Mouse (Mus musculus) adrenal gland, adult 2 months (tissue): Measurements from ENCODE around the gene Mrps26. TPM values are rescaled to one million over a fixed set of nuclear protein-coding genes. Genes with fewer than 3 reads are reported as not detected.

Source experiments
- DNase-seq: peaks from one replicate; pipeline ENCODE4 v3.0.0; 2021
- microRNA-seq, 2 experiments: library from miRNA; unstranded; fragments of <30 nt; microRNA quantifications; one replicate each; pipeline ENCODE4 v1.2.0; 2021
- polyA plus RNA-seq: library from polyadenylated mRNA; depleted of rRNA; stranded (reverse); fragments of >200 nt; gene quantifications from 2 replicates; pipeline ENCODE4 v1.2.3, GENCODE M21; 2012; rRNA removed
- total RNA-seq, 2 experiments: library from RNA; stranded (reverse); gene quantifications; 2 replicates each; pipeline ENCODE4 v1.2.3; 2021

Gene Mrps26
- total and polyA plus RNA-seq, 3 experiments = 51.8 to 148 (median 67.1) TPM

GRCm38 (mm10) chr2:130576564-130576963 lies 13.0 kb downstream of the Mrps26 start:
- peak; percentile 27 for DNase-seq

GRCm38 (mm10) chr2:130577021-130577420 lies 13.5 kb downstream of the Mrps26 start:
- no peak for DNase-seq

GRCm38 (mm10) chr2:130577632-130578031 lies 14.1 kb downstream of the Mrps26 start:
- DNase-seq = peak; percentile 73

GRCm38 (mm10) chr2:130578148-130578547 lies 14.6 kb downstream of the Mrps26 start:
- peak; percentile 85 for DNase-seq

GRCm38 (mm10) chr2:130579791-130580190 lies 16.2 kb downstream of the Mrps26 start:
- no peak for DNase-seq

- no peak for DNase-seq
Measured at GRCm38 (mm10) chr2:130581201-130581600, 17.7 kb downstream of the Mrps26 start.

GRCm38 (mm10) chr2:130582552-130582951 lies 19.0 kb downstream of the Mrps26 start, which contains the start of gene Avp:
Gene Avp (minus strand): TSS chr2:130582554.
- no peak for DNase-seq

GRCm38 (mm10) chr2:130583902-130584560 lies 20.5 kb downstream of the Mrps26 start:
- peak; percentile 46 for DNase-seq

- DNase-seq = no peak
Measured at GRCm38 (mm10) chr2:130586016-130586415, 22.5 kb downstream of the Mrps26 start.

- DNase-seq = no peak
Measured at GRCm38 (mm10) chr2:130588373-130588772, 24.8 kb downstream of the Mrps26 start.

GRCm38 (mm10) chr2:130589157-130589556 lies 25.6 kb downstream of the Mrps26 start:
- no peak for DNase-seq

GRCm38 (mm10) chr2:130589761-130590160 lies 26.2 kb downstream of the Mrps26 start:
- no peak for DNase-seq

GRCm38 (mm10) chr2:130591016-130591415 lies 27.5 kb downstream of the Mrps26 start:
- no peak for DNase-seq

GRCm38 (mm10) chr2:130595596-130595995 lies 32.1 kb downstream of the Mrps26 start:
- DNase-seq = no peak

GRCm38 (mm10) chr2:130597601-130598010 lies 34.1 kb downstream of the Mrps26 start:
- no peak for DNase-seq

- DNase-seq = no peak
Measured at GRCm38 (mm10) chr2:130598399-130598798, 34.9 kb downstream of the Mrps26 start.

GRCm38 (mm10) chr2:130602195-130602594 lies 38.7 kb downstream of the Mrps26 start:
- no peak for DNase-seq

GRCm38 (mm10) chr2:130613091-130613490 lies 49.5 kb downstream of the Mrps26 start:
- DNase-seq = peak; percentile 32

Small RNA genes within 50 kb of the gene (microRNA-seq; reads per million reads assigned to microRNA genes)
- 0 reads per million in 2 experiments for gene Gm23876

Other genes starting within 250 kb of the Mrps26 start
- 1 to 10 TPM; 5.0 to 7.7 TPM for gene Cpxm1, start 166.2 kb upstream of the Mrps26 start, total RNA-seq
- gene Cpxm1, start 166.2 kb upstream of the Mrps26 start, polyA plus RNA-seq = 8.8 and 10.5 TPM in 2 replicates
- not detected for gene Gm28372, start 158.5 kb upstream of the Mrps26 start, total RNA-seq
- gene Gm28372, start 158.5 kb upstream of the Mrps26 start, polyA plus RNA-seq = not detected in 2 replicates
- gene 1700020A23Rik, start 158.5 kb upstream of the Mrps26 start, total RNA-seq = 1 to 10 TPM in 1 of 2 experiments, not detected in 1; 1.0 TPM
- not detected in 2 replicates for gene 1700020A23Rik, start 158.5 kb upstream of the Mrps26 start, polyA plus RNA-seq
- not detected for gene Tmem239, start 157.3 kb upstream of the Mrps26 start, total RNA-seq
- gene Tmem239, start 157.3 kb upstream of the Mrps26 start, polyA plus RNA-seq = 0.08 TPM in 1 of 2 replicates, not detected in the other
- 10 to 100 TPM; 55.4 to 57.0 TPM for gene Vps16, start 139.4 kb upstream of the Mrps26 start, total RNA-seq
- gene Vps16, start 139.4 kb upstream of the Mrps26 start, polyA plus RNA-seq = 44.8 and 44.9 TPM in 2 replicates
- 10 to 100 TPM; 15.4 to 17.2 TPM for gene Pced1a, start 139.0 kb upstream of the Mrps26 start, total RNA-seq
- gene Pced1a, start 139.0 kb upstream of the Mrps26 start, polyA plus RNA-seq = 40.8 and 43.3 TPM in 2 replicates
- gene Ptpra, start 113.5 kb upstream of the Mrps26 start, total RNA-seq = 100 to 1,000 TPM; 125 to 145 TPM
- 80.0 and 113 TPM in 2 replicates for gene Ptpra, start 113.5 kb upstream of the Mrps26 start, polyA plus RNA-seq
- not detected for gene Oxt, start 12.4 kb downstream of the Mrps26 start, total RNA-seq
- not detected in 2 replicates for gene Oxt, start 12.4 kb downstream of the Mrps26 start, polyA plus RNA-seq
- gene Avp, start 18.8 kb downstream of the Mrps26 start, total RNA-seq = not detected
- not detected in 2 replicates for gene Avp, start 18.8 kb downstream of the Mrps26 start, polyA plus RNA-seq
- gene Fastkd5, start 66.3 kb downstream of the Mrps26 start, total RNA-seq = 10 to 100 TPM in 1 of 2 experiments, 1 to 10 TPM in 1; 10.0 to 16.1 TPM
- 0.40 and 0.52 TPM in 2 replicates for gene Fastkd5, start 66.3 kb downstream of the Mrps26 start, polyA plus RNA-seq
- 1 to 10 TPM; 6.4 to 7.1 TPM for gene Ubox5, start 66.3 kb downstream of the Mrps26 start, total RNA-seq
- gene Ubox5, start 66.3 kb downstream of the Mrps26 start, polyA plus RNA-seq = 5.8 and 6.3 TPM in 2 replicates
- 10 to 100 TPM; 14.3 to 21.4 TPM for gene Lzts3, start 79.1 kb downstream of the Mrps26 start, total RNA-seq
- gene Lzts3, start 79.1 kb downstream of the Mrps26 start, polyA plus RNA-seq = 17.7 and 21.0 TPM in 2 replicates
- gene Ddrgk1, start 100.9 kb downstream of the Mrps26 start, total RNA-seq = 100 to 1,000 TPM; 184 to 209 TPM
- 190 and 213 TPM in 2 replicates for gene Ddrgk1, start 100.9 kb downstream of the Mrps26 start, polyA plus RNA-seq
- gene Itpa, start 103.9 kb downstream of the Mrps26 start, total RNA-seq = 10 to 100 TPM; 19.5 to 29.6 TPM
- gene Itpa, start 103.9 kb downstream of the Mrps26 start, polyA plus RNA-seq = 28.6 and 29.3 TPM in 2 replicates
- gene Slc4a11, start 133.8 kb downstream of the Mrps26 start, total RNA-seq = 1 to 10 TPM; 3.5 to 4.1 TPM
- 4.0 and 4.8 TPM in 2 replicates for gene Slc4a11, start 133.8 kb downstream of the Mrps26 start, polyA plus RNA-seq